Mouse (Mus musculus) CH12F3 (cell line): Measurements from ENCODE around the gene Lamc2.

Experiments
- in situ Hi-C: fragments of 300-500 bp; cut with MboI; formaldehyde crosslinking; loops from 2 replicates; pipeline ENCODE4 v1.14.3; 2020; ENCODE audit warnings: low sequenced_read_pairs

Gene Lamc2

GRCm38 (mm10) chr1:153180586-153181289, 5.5 kb downstream of the Lamc2 start:
- in situ Hi-C loops: no loop called here

DNA sequence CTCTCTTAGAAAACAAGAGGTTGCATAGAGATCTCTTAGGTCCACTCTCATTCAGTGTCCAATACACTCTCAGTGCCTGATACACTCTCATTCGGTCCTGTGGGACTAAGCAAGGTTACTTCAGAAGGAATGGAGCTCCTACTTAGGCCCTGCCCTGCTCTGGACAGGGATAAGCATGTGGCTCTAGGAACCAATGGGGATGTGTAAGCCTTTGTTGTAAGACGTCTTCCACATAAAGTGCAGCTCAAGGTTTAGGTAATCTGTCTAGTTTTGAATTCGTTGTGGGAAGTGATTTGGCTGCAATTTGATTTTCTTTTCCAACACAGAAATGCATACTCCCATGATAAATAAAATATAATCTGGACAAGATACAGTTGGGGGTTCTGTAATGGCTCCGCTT, 6.1 kb downstream of the Lamc2 start:
- in situ Hi-C loops: no loop called here

DNA sequence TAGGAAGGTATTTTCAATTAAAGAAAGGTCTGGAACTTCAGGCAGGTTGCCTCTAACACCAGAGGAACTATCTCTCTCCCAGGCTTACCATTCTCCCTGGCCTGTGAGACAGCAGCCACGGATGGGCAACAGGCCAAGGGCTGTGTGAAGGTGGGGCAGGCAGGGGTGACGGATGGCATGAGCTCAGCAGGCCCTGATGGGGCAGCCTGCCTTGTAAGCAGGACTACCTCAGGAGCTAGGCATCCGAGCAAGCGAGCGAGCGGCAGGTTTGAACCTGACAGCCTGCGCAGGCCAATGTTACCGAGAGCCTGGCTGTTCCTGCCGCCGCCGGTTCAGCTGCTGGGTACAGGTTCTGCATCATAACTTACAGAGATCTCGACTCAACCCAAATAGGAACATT, 11.4 kb downstream of the Lamc2 start:
- in situ Hi-C loops: no loop called here

DNA sequence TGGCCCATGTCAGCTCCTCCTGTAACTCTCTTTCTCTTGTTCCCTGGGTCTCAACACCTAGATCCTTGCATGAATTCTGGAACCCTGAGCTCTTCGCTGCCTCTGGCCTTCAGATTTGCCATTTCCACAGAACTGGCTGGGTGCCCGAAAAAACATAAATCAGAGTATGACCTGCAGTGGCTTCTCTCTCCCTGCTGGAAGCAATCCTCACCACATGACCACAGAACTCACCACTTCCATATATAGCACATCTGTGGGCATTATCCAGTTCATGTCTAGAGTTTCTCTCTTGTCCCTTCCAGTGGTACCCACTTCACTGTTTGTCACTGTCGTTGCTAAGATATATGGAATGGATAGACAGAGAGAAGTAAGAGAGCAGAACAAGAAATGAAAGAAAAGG, 13.0 kb downstream of the Lamc2 start:
- in situ Hi-C loops: no loop called here

GRCm38 (mm10) chr1:153172291-153172731, 13.9 kb downstream of the Lamc2 start:
- in situ Hi-C loops: no loop called here

DNA sequence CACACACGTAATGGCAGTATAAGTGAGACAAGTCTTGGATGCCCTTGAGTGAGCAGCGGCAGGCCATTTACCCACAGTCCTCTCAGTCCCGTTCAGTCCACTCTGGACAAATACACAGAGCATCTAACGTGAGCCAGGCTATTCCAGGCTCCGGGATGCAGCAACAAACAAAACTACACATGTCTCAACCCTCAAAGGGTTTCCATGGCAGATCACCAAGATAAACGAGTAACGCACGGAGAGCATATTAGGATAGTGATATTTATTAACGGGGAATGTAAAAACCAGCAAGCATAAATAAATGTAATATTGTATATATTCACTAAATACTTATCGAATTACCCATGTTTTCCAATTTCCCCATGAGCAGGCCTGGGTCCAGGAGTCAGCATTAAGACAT, 15.2 kb downstream of the Lamc2 start:
- in situ Hi-C loops: no loop called here

DNA sequence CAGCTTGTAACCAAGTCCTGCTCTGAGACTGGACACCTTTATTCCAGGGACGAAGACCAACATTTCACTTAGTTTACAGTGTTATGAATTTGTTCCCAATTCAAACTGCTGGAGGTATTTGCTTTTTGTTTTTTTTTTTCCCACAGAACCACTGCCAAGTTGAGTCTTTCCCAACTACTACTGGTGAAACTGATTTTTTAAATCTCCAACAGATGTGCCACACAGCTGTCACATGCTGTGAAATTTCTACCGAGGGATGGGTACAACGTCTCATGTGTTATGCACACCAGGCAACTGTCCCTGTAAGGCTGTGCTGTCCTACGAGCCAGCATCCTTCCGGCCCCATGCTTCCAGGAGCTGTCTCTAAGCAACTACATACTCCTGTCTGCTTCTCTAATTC, 18.0 kb downstream of the Lamc2 start:
- in situ Hi-C loops: no loop called here

DNA sequence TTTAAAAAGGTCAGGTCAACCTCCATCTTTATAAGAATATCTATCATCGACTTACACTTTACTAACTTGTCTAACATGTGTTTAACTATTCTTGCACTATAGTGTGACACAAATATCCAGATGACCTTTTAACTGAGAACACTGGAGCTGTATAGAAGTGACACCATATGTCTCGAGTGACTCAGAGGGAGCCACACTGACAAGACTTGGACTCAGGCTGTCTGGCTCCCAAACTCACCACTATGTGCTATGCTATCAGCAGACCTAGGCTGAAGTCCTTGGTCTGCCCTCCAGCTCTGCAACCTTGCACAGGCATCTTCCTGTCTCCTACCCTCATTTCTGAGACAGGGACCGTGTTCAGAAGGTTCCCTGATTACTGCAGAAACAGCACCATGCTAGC, 22.4 kb downstream of the Lamc2 start:
- in situ Hi-C loops: no loop called here

DNA sequence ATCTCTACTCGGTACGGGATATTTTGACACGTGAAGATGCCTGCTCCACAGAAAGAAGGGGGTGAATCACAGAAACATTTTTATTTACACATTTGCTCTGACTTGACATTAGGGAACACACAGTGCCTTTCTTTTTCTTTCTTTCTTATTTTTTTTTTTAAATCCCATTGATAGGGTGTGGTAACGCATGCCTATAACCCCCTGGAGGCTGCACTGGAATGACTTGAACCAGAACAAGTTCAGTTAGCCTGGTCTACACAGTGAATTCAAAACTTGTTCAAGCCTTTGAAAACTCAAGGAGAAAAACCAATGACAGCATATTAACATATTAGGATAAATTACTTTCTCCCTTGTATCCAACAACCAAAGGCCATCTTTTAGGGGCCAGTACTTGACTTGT, 27.1 kb downstream of the Lamc2 start:
- in situ Hi-C loops: no loop called here

DNA sequence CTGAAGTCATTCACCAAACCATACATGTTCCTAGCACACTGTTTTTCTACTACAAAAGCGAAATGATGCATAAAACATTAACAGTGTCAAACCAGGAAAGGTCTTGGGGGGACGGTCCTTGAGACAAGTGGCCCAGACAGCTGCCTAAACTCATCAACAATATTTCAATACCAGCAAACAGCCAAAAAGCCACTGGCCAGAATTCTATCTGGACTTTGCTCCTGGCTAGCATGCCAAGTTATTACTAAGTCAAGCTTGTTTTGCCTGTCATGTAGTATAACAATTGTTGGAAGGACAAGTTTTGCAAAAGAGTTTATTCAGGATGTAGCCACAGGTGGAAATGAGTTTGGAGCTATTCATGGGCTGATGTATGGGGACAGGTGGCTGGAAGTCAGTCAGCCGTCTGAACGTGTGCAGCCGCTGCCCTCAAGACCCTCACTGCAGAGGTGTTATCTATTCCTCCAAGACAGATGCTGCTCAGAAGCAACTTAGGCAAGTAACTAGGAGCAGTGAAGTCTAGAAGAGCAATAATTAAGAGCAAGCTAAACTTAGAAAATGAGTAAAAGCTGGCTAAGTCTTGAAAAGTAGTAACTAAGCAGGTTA, 29.1 kb downstream of the Lamc2 start:
- in situ Hi-C loops: no loop called here

DNA sequence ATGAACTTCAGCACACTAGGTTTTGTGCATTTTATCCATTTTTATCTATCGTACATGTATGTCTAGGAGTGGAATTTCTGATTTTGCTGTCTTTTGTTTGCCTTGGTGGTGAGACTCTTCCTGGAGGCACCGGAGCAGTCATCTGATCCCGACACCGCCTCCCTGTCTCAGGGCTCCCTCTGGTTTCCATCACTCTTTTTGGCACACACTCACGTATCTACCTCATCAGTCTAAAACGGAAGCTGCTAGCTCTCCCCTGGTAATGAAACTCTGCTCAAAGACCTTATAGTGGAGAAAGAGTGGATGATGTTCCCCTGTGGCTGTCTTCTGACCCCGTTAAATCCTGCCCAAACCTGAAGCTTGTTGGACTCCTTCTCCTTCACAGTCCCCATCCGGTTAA, 30.9 kb downstream of the Lamc2 start:
- in situ Hi-C loops: no loop called here

- in situ Hi-C loops: no loop called here
Observed at GRCm38 (mm10) chr1:153153619-153154137, 32.6 kb downstream of the Lamc2 start.

- in situ Hi-C loops: no loop called here
Observed at GRCm38 (mm10) chr1:153152594-153152993, 33.7 kb downstream of the Lamc2 start.

DNA sequence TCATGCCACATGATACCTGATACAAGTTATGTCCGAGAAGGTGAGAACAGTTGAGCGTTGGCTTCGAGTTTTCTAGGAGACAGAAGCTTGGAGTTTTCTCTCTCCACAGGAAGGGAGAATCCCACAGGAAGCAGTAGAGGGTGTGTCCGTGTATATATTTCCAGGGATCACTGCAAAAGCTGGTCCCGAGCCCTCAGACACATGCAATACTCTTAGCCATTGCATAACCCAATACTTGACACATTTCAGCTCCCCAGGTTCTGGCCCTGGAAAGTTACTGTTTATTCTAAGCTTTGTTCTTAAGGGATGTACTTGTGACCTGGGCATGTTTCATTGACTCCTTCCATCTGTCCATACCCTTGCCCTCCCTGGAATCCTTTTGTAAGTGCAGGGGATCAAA, 40.5 kb downstream of the Lamc2 start:
- in situ Hi-C loops: no loop called here

DNA sequence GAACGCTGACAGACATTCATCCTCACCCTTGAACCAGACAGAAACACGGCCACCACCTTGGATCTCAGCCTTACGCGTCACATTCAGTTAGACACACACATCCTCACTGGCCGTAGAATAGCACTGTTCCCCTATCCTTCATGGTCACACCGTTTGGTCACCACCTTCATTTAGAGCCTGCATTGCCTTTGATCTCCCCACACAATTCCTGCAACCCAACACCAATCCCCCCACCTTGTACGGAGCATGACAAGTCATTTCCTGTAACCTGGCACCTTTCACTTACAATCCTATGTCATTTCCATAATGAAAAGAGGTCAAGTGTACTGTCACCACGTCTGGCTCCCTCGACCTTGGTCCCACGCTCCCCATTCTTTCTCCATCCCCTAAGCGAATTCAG, 42.2 kb downstream of the Lamc2 start:
- in situ Hi-C loops: no loop called here

GRCm38 (mm10) chr1:153140747-153141228, 45.5 kb downstream of the Lamc2 start:
- in situ Hi-C loops: no loop called here

- in situ Hi-C loops: no loop called here
Observed at GRCm38 (mm10) chr1:153140265-153140664, 46.0 kb downstream of the Lamc2 start.

GRCm38 (mm10) chr1:153139635-153140034, 46.6 kb downstream of the Lamc2 start:
- in situ Hi-C loops: no loop called here

DNA sequence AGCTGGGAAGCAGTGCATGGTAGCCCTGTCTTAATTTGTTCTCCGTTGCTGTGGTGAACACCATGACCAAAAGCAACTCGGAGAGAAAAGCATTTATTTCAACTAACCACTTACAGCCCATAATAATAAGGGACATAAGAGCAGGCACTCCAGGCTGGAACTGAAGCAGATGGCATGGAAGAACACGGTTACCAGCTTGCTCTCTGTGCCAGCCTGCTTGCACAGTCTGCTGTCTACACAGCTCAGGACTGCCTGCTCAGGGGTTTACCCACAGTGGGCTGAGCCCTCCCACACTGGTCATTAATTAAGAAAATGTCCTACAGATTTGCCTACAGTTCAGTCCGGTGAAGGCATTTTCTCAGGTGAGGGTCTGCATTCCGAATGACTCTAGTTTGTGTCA, 47.8 kb downstream of the Lamc2 start:
- in situ Hi-C loops: no loop called here

DNA sequence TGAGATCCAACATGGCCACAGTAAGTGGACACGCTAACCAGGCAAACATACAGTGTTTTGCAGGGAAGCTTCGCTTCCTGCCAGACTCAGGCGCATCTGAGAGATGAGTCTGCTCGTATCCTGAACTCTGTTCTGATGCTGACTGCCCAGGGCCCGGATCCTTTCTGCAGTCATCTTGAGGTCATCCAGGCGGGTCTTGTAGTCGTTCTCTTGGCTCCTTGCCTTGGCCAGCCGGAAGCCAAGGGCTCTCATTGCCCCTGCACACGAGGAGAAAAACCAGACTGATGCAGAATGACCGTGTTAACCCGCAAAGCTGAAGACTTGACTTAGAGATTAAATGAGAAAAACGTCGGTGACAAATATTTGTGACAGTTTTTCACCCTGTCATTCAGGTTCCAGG, 49.6 kb downstream of the Lamc2 start:
- in situ Hi-C loops: no loop called here

DNA sequence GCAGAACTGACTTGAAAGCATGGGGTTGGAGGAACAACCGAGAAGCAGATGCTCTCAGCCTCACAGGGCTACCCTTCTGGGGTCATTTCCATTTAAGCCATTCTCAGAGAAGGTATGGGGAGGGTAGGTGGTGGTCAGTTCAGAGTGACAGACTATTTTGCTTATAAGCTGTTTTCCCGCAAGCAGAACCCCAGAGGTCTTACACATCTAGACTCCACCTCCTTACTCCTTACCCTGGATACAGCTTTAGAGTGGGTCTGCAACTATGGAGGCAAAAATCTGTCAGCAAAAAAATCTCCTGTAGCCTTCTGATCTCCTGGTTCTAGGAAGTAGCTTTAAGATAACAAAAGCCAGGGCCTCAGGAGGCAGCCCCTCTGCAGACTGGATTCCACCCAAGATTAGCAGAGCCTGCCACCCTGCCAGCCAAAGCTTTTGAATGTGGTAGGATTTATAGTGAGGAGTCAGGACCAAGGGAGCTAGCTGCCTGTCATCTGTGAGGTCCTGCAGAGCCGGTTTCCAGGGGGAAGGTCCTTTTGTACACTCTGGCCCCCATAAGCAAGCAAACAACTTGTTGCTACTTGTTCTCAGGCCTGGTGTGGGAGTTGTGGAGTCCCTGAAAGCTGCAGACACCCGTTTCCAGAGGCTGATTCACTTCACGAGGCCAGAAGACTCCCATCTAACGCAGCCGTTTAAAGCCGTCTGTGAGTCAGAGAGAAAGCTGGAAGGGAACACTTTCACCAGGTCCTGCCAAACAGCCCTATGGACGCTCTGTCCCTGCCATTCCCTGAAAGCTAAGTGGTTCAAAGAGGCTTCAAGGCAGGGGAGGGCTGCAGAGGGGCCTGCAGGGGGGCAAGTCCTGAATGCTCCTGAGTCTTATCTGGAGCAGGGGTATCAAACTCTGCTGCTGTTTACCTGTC, 52.1 kb downstream of the Lamc2 start:
- in situ Hi-C loops: no loop called here
